In genomic region chr2:121660461-121661159, GRCm38 (mm10) we compare ENCODE assay signal across 13 mouse cellular contexts.
DNase-seq lines count a peak whose midpoint lies in the region; ATAC-seq and TF ChIP-seq lines count a peak whose summit lies in the region.
"Had no signal": no experiment of that assay in that cellular context is flagged by ENCODE, and none has a peak within 500 bp of the region (broad histone marks: within the 10 kb centered on the region; RNA-seq: fewer than 3 reads in every experiment).

No protein-coding gene starts in this region.

- H3K4me2 ChIP-seq in hindbrain, embryonic 15.5 days: no peak overlapping the region
- no peak overlapping the region for H3K4me2 ChIP-seq in hindbrain, embryonic 11.5 days (replicated peaks; ENCODE audit: low read depth, low read length)
- no peak overlapping the region for H3K4me2 ChIP-seq in forebrain, postnatal 0 days (ENCODE audit: low read depth)
- H3K4me2 ChIP-seq in intestine, postnatal 0 days (replicated peaks; ENCODE audit: low read depth): no peak overlapping the region
- H3K4me2 ChIP-seq: limb, embryonic 12.5 days had no signal

- no peaks in the 10 kb centered on the region for H3K9me3 ChIP-seq in hindbrain, embryonic 15.5 days
- H3K9me3 ChIP-seq in hindbrain, embryonic 11.5 days (ENCODE audit: control insufficient read depth, low read length): no peaks in the 10 kb centered on the region
- H3K9me3 ChIP-seq in forebrain, postnatal 0 days (ENCODE audit: low read length): no peaks in the 10 kb centered on the region
- H3K9me3 ChIP-seq in intestine, postnatal 0 days (ENCODE audit: control insufficient read depth): no peaks in the 10 kb centered on the region
- H3K9me3 ChIP-seq: limb, embryonic 12.5 days had no signal

- no peaks in the 10 kb centered on the region for H3K36me3 ChIP-seq in hindbrain, embryonic 15.5 days
- no peaks in the 10 kb centered on the region for H3K36me3 ChIP-seq in hindbrain, embryonic 11.5 days (ENCODE audit: control insufficient read depth, insufficient read depth, low read length)
- no peaks in the 10 kb centered on the region for H3K36me3 ChIP-seq in forebrain, postnatal 0 days (ENCODE audit: insufficient read depth)
- no peaks in the 10 kb centered on the region for H3K36me3 ChIP-seq in intestine, postnatal 0 days (ENCODE audit: control insufficient read depth, insufficient read depth)
- H3K36me3 ChIP-seq: limb, embryonic 12.5 days had no signal

- intact Hi-C loops in heart, postnatal 14 days (cut with DNase I): no loop called here

- DNase-seq in adrenal gland, adult 8-10 months: peak; percentile 74
- no peak for DNase-seq in adrenal gland, postnatal 25 days
- DNase-seq in hindbrain, embryonic 11.5 days (ENCODE audit: low spot score): no peak
- DNase-seq in adrenal gland, postnatal 36 days: peak; percentile 49 to 59
- DNase-seq in forebrain, postnatal 0 days: peak; percentile 46
- no peak for DNase-seq in heart, postnatal 14 days
- DNase-seq: gastrocnemius, postnatal 14 days; liver, postnatal 0 days had no signal

- H3K27ac ChIP-seq in hindbrain, embryonic 15.5 days (replicated peaks): peak overlapping the region; percentile 43
- no peak overlapping the region for H3K27ac ChIP-seq in hindbrain, embryonic 11.5 days (ENCODE audit: low read depth, low read length)
- no peak overlapping the region for H3K27ac ChIP-seq in forebrain, postnatal 0 days (ENCODE audit: low read depth, low read length)
- no peak overlapping the region for H3K27ac ChIP-seq in intestine, postnatal 0 days (ENCODE audit: low read depth, low read length)
- H3K27ac ChIP-seq: limb, embryonic 12.5 days; macrophage had no signal

- no peak for TF ChIP-seq CTCF in forebrain, postnatal 0 days (IDR thresholded peaks at IDR 0.05; ENCODE audit: low read depth)
- TF ChIP-seq CTCF in intestine, postnatal 0 days (IDR thresholded peaks at IDR 0.05; ENCODE audit: low read depth): no peak

- H3K27me3 ChIP-seq in hindbrain, embryonic 15.5 days: no peaks in the 10 kb centered on the region
- no peaks in the 10 kb centered on the region for H3K27me3 ChIP-seq in hindbrain, embryonic 11.5 days (ENCODE audit: control insufficient read depth, insufficient read depth, low read length)
- H3K27me3 ChIP-seq in forebrain, postnatal 0 days (ENCODE audit: insufficient read depth, low read length): no peaks in the 10 kb centered on the region
- H3K27me3 ChIP-seq in intestine, postnatal 0 days (replicated peaks; ENCODE audit: control insufficient read depth, insufficient read depth, low read length): no peaks in the 10 kb centered on the region
- H3K27me3 ChIP-seq: limb, embryonic 12.5 days had no signal

- WGBS in hindbrain, embryonic 15.5 days: 52% methylated on average over 6 of the region's 6 CpGs
- 77% methylated on average over 6 of the region's 6 CpGs for WGBS in hindbrain, embryonic 11.5 days
- WGBS in forebrain, postnatal 0 days: 33% methylated on average over 6 of the region's 6 CpGs
- 74% methylated on average over 6 of the region's 6 CpGs for WGBS in intestine, postnatal 0 days

- peaks cover 21% of the 10 kb centered on the region for H3K4me1 ChIP-seq in hindbrain, embryonic 15.5 days (replicated peaks)
- no peaks in the 10 kb centered on the region for H3K4me1 ChIP-seq in hindbrain, embryonic 11.5 days (replicated peaks; ENCODE audit: control insufficient read depth, insufficient read depth, low read length)
- no peaks in the 10 kb centered on the region for H3K4me1 ChIP-seq in forebrain, postnatal 0 days (ENCODE audit: insufficient read depth)
- no peaks in the 10 kb centered on the region for H3K4me1 ChIP-seq in intestine, postnatal 0 days (replicated peaks; ENCODE audit: control insufficient read depth, insufficient read depth, low read length)

- H3K9ac ChIP-seq in hindbrain, embryonic 15.5 days: no peak overlapping the region
- H3K9ac ChIP-seq in hindbrain, embryonic 11.5 days (ENCODE audit: low read depth, low read length): no peak overlapping the region
- H3K9ac ChIP-seq in forebrain, postnatal 0 days: no peak overlapping the region
- no peak overlapping the region for H3K9ac ChIP-seq in intestine, postnatal 0 days (ENCODE audit: low read depth, low read length)
- H3K9ac ChIP-seq: limb, embryonic 12.5 days; liver, postnatal 0 days had no signal

- ATAC-seq in hindbrain, embryonic 15.5 days (ENCODE audit: low FRiP score, low read depth): no peak
- no peak for ATAC-seq in hindbrain, embryonic 11.5 days (ENCODE audit: low FRiP score)
- peak; percentile 80 for ATAC-seq in forebrain, postnatal 0 days
- no peak for ATAC-seq in intestine, postnatal 0 days
- ATAC-seq: inflammation-experienced regulatory T-cells, adult 6 months; liver, postnatal 0 days had no signal

- H3K4me3 ChIP-seq in hindbrain, embryonic 15.5 days: no peak overlapping the region
- H3K4me3 ChIP-seq in hindbrain, embryonic 11.5 days (ENCODE audit: low read depth, low read length): no peak overlapping the region
- H3K4me3 ChIP-seq in forebrain, postnatal 0 days (ENCODE audit: low read depth, low read length): no peak overlapping the region
- H3K4me3 ChIP-seq in intestine, postnatal 0 days (ENCODE audit: low read depth, low read length): no peak overlapping the region
- H3K4me3 ChIP-seq: limb, embryonic 12.5 days had no signal

Comparison
In these comparisons a context has a peak if more than half of its experiments do, and no peak if none do; other contexts are left out.
1. DNase-seq: peak in adrenal gland, adult 8-10 months (single experiment), adrenal gland, postnatal 36 days (2 of 2) and forebrain, postnatal 0 days (single experiment); none in adrenal gland, postnatal 25 days (single experiment), hindbrain, embryonic 11.5 days (single experiment) and heart, postnatal 14 days (0 of 2).